Mouse (Mus musculus) heart, adult 2 months (tissue): Measurements from ENCODE around the gene Jak1.

Experiments used
- CTCF ChIP-seq: fragments of 200-600 bp; IDR thresholded peaks from 2 replicates; pipeline ENCODE4 v1.8.1; 2022; ENCODE audit warnings: antibody characterized with exemption, mild to moderate bottlenecking, moderate library complexity
- POLR2A ChIP-seq: fragments of 200-500 bp; IDR thresholded peaks from 2 replicates; pipeline ENCODE4 v1.6.1; 2011; ENCODE audit warnings: mild to moderate bottlenecking, low read depth, low read length, control low read depth; ENCODE audit not compliant: insufficient read depth

DNA sequence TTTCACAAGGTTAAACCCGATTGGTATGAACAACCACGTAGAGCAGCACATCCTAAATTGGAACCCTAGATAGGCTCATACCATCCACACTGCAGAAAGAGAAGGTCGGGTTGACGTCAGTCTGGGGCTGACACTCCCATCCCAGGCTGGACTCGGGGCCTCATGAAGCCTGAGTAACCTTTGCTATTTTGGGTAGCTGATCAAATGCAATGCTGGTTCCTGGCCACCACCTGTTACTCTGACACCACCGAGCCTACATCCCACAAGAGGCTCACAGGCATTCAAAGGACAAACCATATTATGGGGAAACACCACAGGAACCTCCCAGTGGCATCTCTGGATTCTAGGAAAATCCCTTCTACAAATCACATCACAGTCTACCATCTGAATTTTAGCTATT, 28.3 kb downstream of the Jak1 start:
- TF ChIP-seq CTCF: no peak
- no peak for TF ChIP-seq POLR2A
